Mouse (Mus musculus) brain, embryonic 14.5 days (tissue): ENCODE data around the gene Ecm2.

Source experiments
- CTCF ChIP-seq: fragments of 200-500 bp; IDR thresholded peaks from 2 replicates; pipeline ENCODE4 v1.5.1; 2012; ENCODE audit warnings: inconsistent platforms, mild to moderate bottlenecking, moderate library complexity, borderline replicate concordance; ENCODE audit not compliant: insufficient read depth, insufficient read length; ENCODE audit errors: extremely low read depth
- POLR2A ChIP-seq: fragments of 200-500 bp; IDR thresholded peaks from 2 replicates; pipeline ENCODE4 v1.6.1; 2012; ENCODE audit warnings: mild to moderate bottlenecking, inconsistent platforms, borderline replicate concordance; ENCODE audit not compliant: poor library complexity, insufficient read depth, insufficient read length, severe bottlenecking; ENCODE audit errors: extremely low read depth

DNA sequence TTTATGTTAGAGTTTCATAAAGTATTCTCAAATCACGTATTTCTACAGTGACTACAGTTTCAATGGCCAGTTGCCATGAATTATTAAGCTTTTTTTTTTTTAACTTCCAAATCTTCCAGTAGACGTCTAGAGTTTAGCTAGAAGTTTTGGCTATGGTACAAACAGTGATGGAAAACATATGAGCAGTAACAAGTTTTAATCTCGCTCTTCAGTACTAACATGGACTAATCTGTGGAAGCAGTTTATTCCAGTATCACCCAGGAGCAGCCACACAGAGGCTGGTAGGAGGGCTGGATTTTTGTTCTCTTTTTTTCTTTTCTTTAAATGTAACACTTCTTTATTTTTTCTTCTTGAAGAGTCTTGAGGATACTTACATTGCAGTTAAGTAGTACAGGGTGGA lies 39.7 kb downstream of the Ecm2 start, which contains the start of gene Aspn:
- TF ChIP-seq POLR2A (no peak), CTCF (no peak)
